Mouse (Mus musculus) urinary bladder, postnatal 10 days (tissue): Measurements from ENCODE around the gene Umad1.

Experiments used
- DNase-seq: peaks from one replicate; pipeline ENCODE4 v3.0.0; 2022; ENCODE audit warnings: low spot score

Gene Umad1

DNA sequence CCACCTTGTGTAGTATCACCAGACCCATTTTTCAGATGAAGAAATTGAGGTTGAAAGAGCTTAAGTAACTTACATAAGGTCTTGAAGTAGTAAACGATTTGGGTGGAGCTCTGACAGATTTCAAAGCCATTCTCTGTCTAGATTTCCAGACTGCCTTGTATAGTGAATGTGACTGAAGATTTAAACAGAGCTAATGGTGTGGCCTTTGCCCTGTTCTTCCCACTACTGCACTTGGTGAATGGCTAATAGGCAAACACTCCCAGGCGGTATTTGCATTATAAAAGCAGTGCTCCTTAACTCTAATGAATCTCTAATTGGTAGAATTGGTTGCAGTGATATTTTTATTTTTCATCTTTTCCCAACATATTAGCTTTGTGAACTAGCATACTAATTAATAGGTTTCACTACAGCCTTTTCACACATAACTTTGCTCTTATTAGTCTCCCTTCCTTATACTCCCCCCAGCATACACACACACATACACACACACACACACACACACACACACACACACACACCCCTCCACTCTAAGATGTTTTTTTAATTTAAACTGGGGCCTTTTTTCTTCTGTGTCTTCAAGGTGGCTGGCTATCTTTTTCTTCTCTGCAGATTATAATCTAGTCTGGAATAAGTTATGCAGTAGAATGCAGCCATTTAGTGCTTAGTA, 109.2 kb downstream of the Umad1 start:
- no peak for DNase-seq

DNA sequence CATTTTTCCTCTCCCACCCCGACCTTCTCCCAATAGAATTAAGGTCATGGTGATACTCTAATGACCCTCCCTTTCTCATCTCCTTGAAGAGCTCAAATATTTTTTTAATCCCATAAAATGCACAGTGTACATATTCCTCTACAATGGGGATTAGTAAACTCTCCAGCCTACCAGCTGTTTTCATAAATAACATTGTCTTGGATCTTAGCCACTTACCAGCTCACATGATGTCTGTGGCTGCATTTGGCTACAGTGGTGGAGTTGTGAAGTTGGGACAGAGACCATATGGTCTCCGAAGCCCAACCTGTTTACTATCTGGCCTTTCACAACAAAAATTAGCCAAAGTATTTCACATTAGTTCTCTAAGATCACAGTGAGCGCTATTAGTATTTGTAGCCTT, 111.5 kb downstream of the Umad1 start:
- no peak for DNase-seq

DNA sequence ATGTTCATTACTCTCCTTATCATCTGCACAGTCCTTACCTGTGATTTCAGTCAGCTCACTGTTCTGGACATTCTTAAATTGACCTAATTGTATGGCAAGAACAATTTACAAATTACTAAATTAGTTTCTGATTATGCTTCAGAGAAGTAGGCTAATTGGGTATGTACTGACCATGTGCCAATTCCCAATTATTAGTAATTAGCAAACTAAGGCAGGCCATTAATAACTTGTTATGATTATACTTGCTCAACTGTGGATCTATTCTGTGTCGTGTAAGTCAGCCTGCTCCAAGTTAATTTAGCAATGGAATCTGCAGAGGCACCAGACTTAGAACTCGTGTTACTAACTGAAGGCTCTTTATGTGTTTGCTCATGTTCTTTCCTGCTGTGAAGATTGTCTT, 114.0 kb downstream of the Umad1 start:
- no peak for DNase-seq

DNA sequence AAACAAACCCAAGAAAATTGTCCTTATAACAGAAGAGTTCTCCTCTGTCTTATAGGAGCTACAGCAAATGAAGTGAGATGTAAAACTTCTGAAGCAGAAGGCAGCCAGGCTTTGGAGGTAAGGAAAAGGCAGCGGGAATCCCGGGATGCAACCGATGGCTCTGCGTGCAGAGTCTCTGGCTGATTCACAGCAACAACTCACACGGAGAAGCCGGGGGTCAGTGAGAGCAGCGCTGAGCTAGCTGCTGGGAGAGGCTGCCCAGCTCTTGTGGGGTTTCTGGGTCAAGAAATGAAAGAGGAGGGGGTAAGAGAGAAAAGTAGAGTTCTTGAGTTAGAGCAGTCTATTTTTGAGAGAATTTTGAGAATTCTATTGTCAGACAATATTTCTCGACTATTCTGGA, 114.8 kb downstream of the Umad1 start:
- DNase-seq, result no peak

DNA sequence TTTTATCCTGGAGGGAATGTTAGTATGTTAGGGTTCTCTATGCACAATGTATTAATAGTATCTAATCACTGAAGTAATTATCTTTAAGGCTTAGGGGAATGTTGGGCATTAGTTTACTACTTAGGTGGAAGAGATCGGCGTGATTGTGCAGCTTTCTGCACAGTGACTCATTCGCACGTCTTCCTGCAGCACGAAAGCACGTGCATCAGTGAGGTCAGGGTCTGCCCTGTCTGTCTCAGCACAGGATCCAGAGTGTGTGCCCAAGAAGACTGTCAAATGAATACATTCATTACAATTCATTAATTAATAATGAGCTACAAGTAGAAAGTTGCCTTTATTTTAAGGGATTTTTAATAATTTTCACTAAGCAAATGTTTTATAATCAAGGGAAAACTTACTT, 115.2 kb downstream of the Umad1 start:
- no peak for DNase-seq

DNA sequence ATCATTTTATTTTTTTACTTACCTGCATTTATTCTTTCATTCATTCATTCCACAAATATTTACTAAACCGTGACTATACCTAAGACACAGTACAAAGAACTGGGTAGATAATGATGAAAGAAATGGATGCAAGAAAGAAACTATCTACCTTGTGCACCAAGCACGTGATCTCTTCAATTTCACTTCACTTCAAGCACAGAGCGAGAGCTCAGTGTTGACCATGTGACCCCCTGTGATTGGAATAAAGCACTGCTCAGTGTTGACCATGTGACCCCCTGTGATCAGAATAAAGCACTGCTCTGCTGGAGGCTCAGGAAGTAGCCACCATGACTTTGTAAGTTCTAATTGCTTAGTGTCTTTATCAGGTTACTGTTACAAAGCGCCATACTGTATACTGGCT, 115.6 kb downstream of the Umad1 start:
- no peak for DNase-seq

DNA sequence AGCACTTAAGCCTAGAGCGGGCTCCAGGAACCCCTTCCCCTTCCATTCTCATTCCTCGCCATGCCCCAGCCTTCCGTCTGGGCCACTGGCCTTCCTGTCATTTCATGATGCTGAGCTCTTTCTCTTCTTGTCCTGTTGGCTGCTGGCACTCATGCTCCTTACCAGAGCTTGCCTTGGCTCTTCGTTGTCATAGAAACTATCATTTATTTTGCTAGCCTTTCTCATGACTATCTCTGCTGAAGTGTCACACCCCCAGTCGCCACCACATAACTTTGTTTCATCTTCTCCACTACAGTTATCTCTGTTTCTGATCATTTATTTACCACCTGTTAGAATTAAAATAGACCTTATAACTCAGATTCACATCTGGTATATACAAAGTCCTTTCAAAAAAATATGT, 117.3 kb downstream of the Umad1 start:
- DNase-seq, result no peak

DNA sequence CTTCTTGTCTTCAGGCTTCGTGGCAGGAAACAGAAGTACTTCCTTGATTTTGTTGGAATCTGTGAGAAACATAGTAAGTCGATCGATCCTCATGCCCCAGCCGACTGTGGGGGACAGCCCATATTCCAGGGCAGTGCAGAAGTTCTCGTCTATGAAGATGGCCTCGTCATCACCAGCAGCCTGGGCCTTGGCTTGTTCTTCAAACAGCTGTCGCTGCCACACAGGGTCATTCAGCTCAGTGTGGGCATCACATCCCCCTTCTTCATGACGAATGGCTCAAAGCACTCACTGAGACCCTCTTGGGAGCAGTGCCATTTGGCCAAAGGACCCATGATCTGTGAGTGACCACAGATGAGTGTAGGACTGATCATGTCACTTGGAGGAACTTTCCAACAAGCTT, 118.6 kb downstream of the Umad1 start:
- DNase-seq, result no peak

DNA sequence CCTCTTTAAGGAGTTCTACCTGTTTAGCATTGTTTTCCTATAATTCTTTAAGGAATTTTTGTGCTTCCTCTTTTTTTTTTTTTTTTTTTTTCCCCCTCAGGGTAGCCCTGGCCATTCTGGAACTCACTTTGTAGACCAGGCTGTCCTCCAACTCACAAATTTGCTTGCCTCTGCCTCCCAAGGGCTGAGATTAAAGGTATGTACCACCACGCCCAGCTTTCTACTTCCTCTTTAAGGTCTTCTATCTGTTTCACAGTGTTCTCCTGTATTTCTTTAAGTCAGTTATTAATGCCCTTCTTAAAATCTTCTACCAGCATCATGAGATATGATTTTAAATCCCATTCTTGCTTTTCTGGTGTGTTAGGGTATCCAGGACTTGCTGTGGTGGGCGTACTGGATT, 130.2 kb downstream of the Umad1 start:
- no peak for DNase-seq

DNA sequence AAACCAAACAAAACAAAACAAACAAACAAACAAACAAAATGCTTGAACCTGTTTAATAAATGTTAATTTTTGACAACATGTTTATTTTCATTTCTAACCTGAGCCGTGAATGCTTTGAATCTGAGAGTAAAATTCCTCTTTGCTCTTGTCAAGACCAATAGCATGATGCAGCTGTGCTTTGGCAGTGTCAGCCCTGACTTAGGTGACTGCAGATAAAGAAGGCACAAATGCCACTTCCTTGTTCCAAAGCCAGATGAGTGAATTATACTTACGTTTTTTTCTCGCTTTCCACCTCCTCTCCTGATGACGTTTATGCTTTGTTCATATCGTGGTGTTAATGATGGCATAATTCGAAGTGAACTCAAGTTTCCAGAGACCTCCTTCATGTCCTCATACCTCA, 131.2 kb downstream of the Umad1 start:
- no peak for DNase-seq

DNA sequence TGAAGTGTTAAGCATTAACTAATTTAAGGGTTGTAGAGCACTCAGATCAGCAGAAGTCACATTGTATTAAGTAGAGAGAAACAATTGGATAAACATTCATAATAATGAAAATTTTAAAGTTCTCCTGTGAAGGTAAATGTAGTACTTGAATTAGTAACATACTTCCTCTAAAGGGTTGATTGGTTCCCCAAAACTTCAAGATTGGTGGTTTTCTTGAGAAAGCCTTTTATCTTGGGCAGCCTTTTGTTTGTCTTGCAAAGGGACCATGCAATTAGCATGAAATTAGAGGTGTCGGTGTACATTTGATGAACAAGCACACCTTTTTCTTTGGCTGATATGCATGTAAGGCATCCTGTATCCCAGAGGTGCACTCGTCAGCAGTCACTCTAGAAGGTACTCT, 131.8 kb downstream of the Umad1 start:
- DNase-seq, result no peak

DNA sequence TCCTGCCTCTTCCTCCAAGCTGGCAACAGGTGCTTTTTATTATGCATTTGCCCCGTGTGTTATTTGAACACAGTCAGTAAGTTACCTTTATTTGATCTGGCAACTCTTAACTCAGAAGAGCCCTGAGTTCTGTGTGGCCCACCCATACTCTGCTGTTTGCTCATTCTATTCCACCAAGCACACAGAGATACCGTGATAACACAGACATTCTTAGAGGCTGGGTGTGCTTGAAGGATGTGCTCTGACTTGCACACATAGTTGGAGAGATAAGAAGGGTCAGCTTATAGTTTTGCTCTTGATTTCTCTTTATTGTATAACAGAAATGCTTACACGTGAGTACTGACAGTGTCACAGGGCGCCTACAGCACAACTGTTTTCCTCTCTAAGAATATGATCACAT, 133.9 kb downstream of the Umad1 start:
- no peak for DNase-seq

DNA sequence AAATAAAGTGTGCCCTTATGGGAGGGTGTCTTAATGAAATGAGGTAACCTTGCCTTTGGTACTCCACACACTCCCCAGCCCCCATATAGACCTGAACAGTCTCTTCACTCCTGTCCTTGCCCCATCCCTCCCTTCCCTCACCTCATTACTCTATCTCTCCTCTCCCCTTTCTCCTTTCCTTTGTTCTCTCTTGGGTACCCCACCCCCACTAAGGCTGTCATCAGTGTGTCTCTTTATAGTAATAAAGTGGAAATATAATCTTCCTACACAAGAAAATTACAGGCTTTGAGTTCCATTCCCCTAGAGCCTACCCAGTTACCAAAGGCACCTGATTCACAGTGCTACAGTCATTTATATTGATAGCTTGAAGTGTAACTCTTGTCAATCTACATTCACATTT, 135.0 kb downstream of the Umad1 start:
- no peak for DNase-seq

DNA sequence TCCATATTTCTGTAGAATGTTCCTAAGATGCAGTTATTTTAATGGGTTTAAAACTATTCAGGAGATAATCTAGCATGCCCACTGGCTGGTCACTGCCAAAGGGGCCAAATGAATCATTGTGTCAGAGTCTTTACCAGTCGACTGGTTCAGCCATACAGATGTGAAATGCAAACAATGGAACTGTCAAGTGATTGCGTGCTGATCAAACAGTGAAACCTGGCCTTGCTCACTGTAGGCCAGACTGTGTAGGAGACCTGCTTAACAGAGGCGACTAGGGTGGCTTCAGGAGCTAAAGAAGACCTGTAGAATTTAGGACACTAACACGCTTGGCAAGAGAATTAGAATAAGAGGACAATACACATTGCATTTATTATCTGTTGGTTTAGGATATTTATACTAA, 136.0 kb downstream of the Umad1 start:
- DNase-seq, result no peak

DNA sequence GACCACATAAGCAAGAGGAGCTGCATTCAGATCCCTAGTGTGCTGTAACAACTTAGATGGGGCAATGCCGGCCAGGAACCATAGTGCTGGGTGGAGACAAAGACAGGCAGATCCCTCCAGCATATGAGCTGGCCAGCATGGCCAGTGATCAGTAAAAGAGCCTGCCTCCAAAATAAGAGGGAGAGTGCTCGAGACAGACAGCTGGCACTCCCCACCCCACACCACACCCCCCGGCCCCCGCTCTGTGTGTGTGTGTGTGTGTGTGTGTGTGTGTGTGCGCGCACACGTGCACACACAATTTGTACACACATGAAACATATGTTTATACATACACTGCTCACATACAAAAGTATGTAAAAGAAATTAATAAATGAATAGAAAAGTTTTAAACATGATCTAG, 138.2 kb downstream of the Umad1 start:
- DNase-seq, result no peak

DNA sequence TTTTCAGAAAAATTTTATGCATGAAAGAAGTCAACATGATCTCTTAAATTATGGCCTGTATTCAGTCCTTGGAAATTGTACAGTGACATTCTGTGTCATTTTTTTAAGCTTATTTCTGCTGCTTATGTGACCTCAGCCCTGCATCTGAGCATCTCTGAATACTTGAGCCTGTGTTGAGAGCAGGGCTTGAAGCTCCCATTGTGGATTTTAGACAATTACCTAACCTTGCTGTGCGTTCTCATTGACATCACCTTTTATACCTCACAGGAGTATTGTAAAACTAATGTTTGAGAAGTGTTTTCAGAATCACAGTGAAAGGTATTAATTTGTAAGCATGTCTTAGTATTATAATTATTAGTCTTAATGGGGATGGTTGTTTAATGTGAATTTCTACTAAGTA, 140.6 kb downstream of the Umad1 start:
- DNase-seq, result no peak

DNA sequence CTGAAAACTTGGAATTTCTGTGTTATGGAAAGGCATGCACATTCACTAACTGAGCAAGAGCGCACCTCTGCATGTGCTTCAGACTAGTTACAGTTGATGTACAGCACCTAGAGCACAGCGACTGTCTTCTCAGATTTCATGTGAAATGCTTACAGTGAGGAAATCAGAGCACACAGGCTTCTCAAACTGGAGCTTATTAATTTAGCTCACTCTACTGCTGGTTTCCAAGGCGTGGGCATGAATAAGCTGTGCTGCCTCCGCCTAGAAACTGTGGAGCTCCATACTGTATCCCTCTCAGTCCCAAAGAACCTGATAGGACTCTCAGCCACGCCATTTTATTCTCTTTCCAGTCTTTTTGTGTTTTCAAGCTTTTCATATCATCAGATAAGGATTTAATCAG, 144.0 kb downstream of the Umad1 start:
- no peak for DNase-seq

DNA sequence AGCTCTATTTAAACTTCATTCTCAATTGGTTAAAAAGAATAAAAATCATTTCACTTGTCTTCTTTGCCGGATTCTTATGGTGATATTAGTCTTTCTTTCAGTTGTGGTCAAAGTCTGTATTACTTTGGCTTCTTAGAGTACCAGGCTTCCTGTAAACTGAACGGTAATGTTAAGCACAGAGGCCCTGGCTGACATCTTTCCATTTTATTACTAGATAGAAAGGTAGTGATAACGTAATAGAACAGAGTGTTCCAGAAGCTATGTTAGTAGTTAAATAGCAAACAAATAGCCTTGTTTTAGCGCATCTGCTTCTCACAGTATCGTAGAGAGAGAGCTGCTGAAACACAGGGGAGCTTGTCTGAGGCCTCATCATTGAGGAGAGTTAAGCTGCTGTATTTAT, 146.8 kb downstream of the Umad1 start:
- DNase-seq, result no peak

DNA sequence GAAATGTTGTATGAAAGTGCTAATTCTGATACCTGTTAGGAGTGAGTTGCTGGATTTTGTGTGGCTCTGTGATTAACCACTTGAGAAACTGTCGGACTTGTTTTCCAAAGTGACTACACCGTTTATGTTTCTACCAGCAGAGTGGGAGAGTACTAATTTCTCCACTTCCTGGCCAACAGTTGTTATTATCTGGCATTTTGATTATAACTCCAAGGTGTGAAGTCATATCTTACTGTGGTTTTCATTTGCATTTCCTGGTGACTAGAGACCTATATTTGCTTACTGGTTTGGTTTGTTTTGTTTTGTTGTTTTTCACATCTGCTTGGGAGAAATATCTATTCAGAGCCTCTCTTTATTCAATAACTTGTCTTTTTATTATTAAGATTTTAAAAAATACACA, 149.2 kb downstream of the Umad1 start:
- DNase-seq, result no peak

DNA sequence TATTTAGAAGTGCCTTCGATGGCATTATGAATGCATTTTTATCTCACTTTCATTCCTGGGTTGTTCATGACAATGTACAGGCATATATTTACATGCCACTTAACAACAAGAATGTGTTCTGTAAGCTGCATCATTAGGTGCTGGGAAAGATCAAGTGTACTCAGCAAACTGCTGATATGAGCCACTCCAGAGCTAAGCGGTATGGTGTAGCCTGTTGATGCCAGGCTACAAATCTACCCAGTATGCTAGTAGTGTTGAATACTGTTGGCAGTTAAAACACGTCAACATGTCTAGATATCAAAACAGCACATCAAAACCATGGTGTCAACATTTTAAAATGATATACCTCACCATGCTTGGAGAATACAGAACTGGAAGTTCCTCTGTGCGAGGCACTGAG, 150.8 kb downstream of the Umad1 start:
- DNase-seq, result no peak

DNA sequence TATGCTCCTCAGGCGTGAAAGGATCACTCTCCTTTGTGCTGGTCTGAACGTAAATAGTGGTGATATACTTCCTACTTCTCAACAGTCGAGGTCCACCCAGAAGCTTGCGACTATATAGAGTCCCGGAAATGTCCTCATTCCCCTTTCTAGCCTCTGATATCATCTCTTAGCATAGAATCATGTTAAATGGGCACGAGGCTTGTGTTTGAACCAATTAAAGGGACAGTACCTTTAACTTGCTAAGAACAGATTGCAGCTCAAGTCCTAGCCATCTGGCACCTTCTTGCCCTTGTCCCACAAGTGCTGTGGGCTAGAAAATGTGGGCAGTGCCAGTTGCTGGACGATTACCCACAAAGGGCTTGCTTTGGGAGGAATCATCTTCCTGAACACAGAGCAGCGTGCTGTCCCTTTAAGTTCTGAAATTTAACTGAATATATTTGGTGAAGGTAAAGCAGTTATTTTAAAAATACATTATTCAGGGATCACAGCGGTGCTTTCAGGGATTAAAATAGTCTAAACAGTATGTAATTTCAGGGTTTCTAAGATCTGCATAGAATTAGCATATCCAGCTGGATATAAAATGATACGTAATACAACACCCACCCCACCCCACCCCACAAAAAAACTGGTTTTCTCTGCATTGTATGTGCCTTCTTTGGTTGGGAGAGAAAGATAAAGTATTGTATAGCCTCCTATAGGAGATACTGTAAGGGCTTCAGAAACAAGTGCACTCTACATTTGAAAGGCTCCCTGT, 153.9 kb downstream of the Umad1 start:
- DNase-seq, result no peak

DNA sequence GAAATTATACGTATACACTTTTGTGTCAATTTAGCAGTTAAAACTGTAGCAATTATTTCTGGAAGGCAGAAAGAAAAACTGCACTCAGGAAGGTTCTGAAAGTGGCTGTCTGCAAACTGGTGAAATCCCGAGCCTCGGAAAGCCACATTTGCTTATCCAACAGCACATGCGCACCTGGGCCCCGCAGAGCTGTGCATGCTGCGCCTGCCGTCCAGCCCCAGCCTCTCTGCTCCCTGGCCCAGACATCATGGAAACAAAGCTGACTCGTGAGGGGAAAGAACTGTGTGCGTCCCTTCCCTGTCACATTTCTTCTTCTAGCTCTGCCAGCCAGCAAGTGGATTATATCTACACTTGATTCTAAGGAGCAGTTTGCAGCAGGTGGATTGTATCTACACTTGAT, 154.9 kb downstream of the Umad1 start:
- no peak for DNase-seq

DNA sequence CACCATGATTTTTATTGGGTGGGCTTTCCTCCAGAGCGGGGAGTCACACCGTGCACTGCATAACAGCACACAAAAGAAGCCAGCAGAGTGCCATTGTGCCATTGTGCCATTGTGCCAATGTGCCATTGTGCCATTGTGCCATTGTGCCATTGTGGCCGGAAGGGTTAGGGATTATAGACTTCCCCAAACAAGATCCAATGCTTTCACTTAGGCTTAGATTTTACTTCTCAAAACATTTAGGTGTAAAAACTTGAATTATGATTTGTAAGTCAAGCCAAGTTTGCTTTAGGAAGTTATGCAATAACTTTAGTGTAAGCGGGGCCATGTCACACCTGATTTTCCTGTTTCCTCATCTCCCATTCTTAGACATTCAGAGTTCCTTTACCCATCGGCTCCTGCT, 156.7 kb downstream of the Umad1 start:
- DNase-seq, result no peak
